Comparison of ENCODE assay signal across 7 mouse cellular contexts in genomic region chr11:102229331-102229953, GRCm38 (mm10). TPM values are rescaled to one million over a fixed set of nuclear protein-coding genes. Genes with fewer than 3 reads are reported as not detected.
A peak's percentile ranks its signal among the peaks of the same experiment; 100 is the strongest.
DNase-seq lines count a peak whose midpoint lies in the region; ATAC-seq and TF ChIP-seq lines count a peak whose summit lies in the region.

No protein-coding gene starts in this region.

- H3K9me3 ChIP-seq in lung, embryonic 14.5 days (ENCODE audit: low read depth, low read length), result no peaks in the 10 kb centered on the region
- H3K9me3 ChIP-seq in erythroblast, embryonic 14.5 days (ENCODE audit: control insufficient read depth, low read length), result no peaks in the 10 kb centered on the region
- H3K9me3 ChIP-seq in kidney, embryonic 15.5 days (replicated peaks), result no peaks in the 10 kb centered on the region
- H3K9me3 ChIP-seq in midbrain, embryonic 16.5 days (replicated peaks; ENCODE audit: control insufficient read depth, low read length, poor library complexity, severe bottlenecking), result no peaks in the 10 kb centered on the region

- H3K4me2 ChIP-seq in lung, embryonic 14.5 days, result peak overlapping the region; percentile 76
- peak overlapping the region; percentile 91 for H3K4me2 ChIP-seq in kidney, embryonic 15.5 days
- peak overlapping the region; percentile 61 for H3K4me2 ChIP-seq in midbrain, embryonic 16.5 days (ENCODE audit: low read length)

- TF ChIP-seq CTCF in lung, embryonic 14.5 days (IDR thresholded peaks at IDR 0.05; ENCODE audit: low read depth), result no peak
- TF ChIP-seq CTCF in Patski (IDR thresholded peaks at IDR 0.05), result no peak

- DNase-seq in lung, embryonic 14.5 days, result peak; percentile 34
- DNase-seq in lung, adult 18-20 months, result no peak
- no peak for DNase-seq in Patski (ENCODE audit: low read depth, low spot score)
- DNase-seq in spleen, postnatal 36 days (ENCODE audit: low spot score in 2 of 2), result no peak

- no peaks in the 10 kb centered on the region for H3K36me3 ChIP-seq in lung, embryonic 14.5 days (ENCODE audit: insufficient read depth)
- H3K36me3 ChIP-seq in erythroblast, embryonic 14.5 days (ENCODE audit: control insufficient read depth), result no peaks in the 10 kb centered on the region
- H3K36me3 ChIP-seq in kidney, embryonic 15.5 days, result no peaks in the 10 kb centered on the region
- peaks cover 2% of the 10 kb centered on the region; the same call in 1 of the 2 replicates for H3K36me3 ChIP-seq in midbrain, embryonic 16.5 days (ENCODE audit: control insufficient read depth, insufficient read depth, low read length)

- CTCF ChIA-PET in Patski (lab: Charles Lee), result interaction anchor here (0.8 to 2.0 kb wide), 5 partner anchors 12 to 73 kb away, joined by 3 to 4 read pairs (median 3); partner anchors contain the start of genes BC030867 and Tmem101

- H3K27ac ChIP-seq in lung, embryonic 14.5 days (ENCODE audit: low read depth), result peak overlapping the region; percentile 77
- H3K27ac ChIP-seq in kidney, embryonic 15.5 days, result peak overlapping the region; percentile 81
- peak overlapping the region; percentile 94 for H3K27ac ChIP-seq in midbrain, embryonic 16.5 days (ENCODE audit: low read length)

- peak; percentile 56 for ATAC-seq in lung, embryonic 14.5 days (ENCODE audit: insufficient read depth)
- peak; percentile 19 for ATAC-seq in Patski
- ATAC-seq in kidney, embryonic 15.5 days (replicated peaks; ENCODE audit: low FRiP score), result peak; percentile 26; the same call in 1 of the 2 replicates
- ATAC-seq in midbrain, embryonic 16.5 days, result peak; percentile 25; the same call in 1 of the 2 replicates

- WGBS in lung, embryonic 14.5 days, result under 1% methylated on average over 40 of the region's 47 CpGs
- WGBS in kidney, embryonic 15.5 days, result under 1% methylated on average over 46 of the region's 47 CpGs
- 0% methylated on average over 33 of the region's 47 CpGs for WGBS in midbrain, embryonic 16.5 days

- H3K4me1 ChIP-seq in lung, embryonic 14.5 days (ENCODE audit: insufficient read depth), result peaks cover 18% of the 10 kb centered on the region
- peaks cover 39% of the 10 kb centered on the region for H3K4me1 ChIP-seq in erythroblast, embryonic 14.5 days (ENCODE audit: control insufficient read depth)
- peaks cover 48% of the 10 kb centered on the region for H3K4me1 ChIP-seq in kidney, embryonic 15.5 days
- peaks cover 43% of the 10 kb centered on the region for H3K4me1 ChIP-seq in midbrain, embryonic 16.5 days (ENCODE audit: control insufficient read depth, insufficient read depth, low read length)

- in situ Hi-C loops in Patski (cut with MboI; ENCODE audit: low pct_unique_long_range_greater_than_20kb), result loop anchor here (5.0 kb wide), 1 partner anchor 37 kb away; no protein-coding TSS in a partner anchor

- peak overlapping the region; percentile 77 for H3K9ac ChIP-seq in lung, embryonic 14.5 days
- peak overlapping the region; percentile 69 for H3K9ac ChIP-seq in kidney, embryonic 15.5 days
- H3K9ac ChIP-seq in midbrain, embryonic 16.5 days (ENCODE audit: low read depth, low read length), result peak overlapping the region; percentile 92

- POLR2A ChIA-PET in Patski (lab: Charles Lee), result interaction anchor here (0.7 to 1.4 kb wide), 3 partner anchors 13 to 21 kb away, joined by 3 to 4 read pairs (median 4); no protein-coding TSS in a partner anchor

- no peaks in the 10 kb centered on the region for H3K27me3 ChIP-seq in lung, embryonic 14.5 days (ENCODE audit: insufficient read depth, low read length)
- peaks cover 4% of the 10 kb centered on the region for H3K27me3 ChIP-seq in Patski
- peaks cover 76% of the 10 kb centered on the region for H3K27me3 ChIP-seq in erythroblast, embryonic 14.5 days (ENCODE audit: control insufficient read depth)
- H3K27me3 ChIP-seq in kidney, embryonic 15.5 days, result no peaks in the 10 kb centered on the region
- H3K27me3 ChIP-seq in midbrain, embryonic 16.5 days (ENCODE audit: control insufficient read depth, insufficient read depth, low read depth, low read length), result no peaks in the 10 kb centered on the region

- peak overlapping the region; percentile 92 for H3K4me3 ChIP-seq in lung, embryonic 14.5 days (ENCODE audit: low read depth, low read length)
- H3K4me3 ChIP-seq in erythroblast, embryonic 14.5 days (replicated peaks), result peak overlapping the region; percentile 81
- peak overlapping the region; percentile 82 for H3K4me3 ChIP-seq in kidney, embryonic 15.5 days (replicated peaks)
- H3K4me3 ChIP-seq in midbrain, embryonic 16.5 days (ENCODE audit: low read depth, low read length), result peak overlapping the region; percentile 87

RNA-seq across cellular contexts. Expression of gene Hdac5, which starts 0.5 kb away (rescaled TPM):
- 41.1 and 42.7 TPM in 2 replicates for polyA plus RNA-seq in lung, embryonic 14.5 days (2014; fragmentation: Nextera tagmentation; extraction: Ambion mirVana)
- 63.8 TPM for polyA plus RNA-seq in Patski (2021)
- polyA plus RNA-seq in erythroblast, embryonic 14.5 days (2012), result 4.3 and 6.3 TPM in 2 replicates
- 47.4 and 48.4 TPM in 2 replicates for polyA plus RNA-seq in kidney, embryonic 15.5 days (2015; fragmentation: Nextera tagmentation; extraction: Ambion mirVana)
- 74.4 and 76.3 TPM in 2 replicates for polyA plus RNA-seq in midbrain, embryonic 16.5 days (2015; fragmentation: Nextera tagmentation; extraction: Ambion mirVana)

RNA-seq across cellular contexts. Expression of gene BC030867, which starts 19.2 kb away (rescaled TPM):
- 21.4 and 22.2 TPM in 2 replicates for polyA plus RNA-seq in lung, embryonic 14.5 days (2014; fragmentation: Nextera tagmentation; extraction: Ambion mirVana)
- polyA plus RNA-seq in Patski (2021), result 6.8 TPM
- polyA plus RNA-seq in erythroblast, embryonic 14.5 days (2012), result 0.50 and 1.6 TPM in 2 replicates
- polyA plus RNA-seq in kidney, embryonic 15.5 days (2015; fragmentation: Nextera tagmentation; extraction: Ambion mirVana), result 18.1 and 22.2 TPM in 2 replicates
- 1.6 and 1.8 TPM in 2 replicates for polyA plus RNA-seq in midbrain, embryonic 16.5 days (2015; fragmentation: Nextera tagmentation; extraction: Ambion mirVana)

RNA-seq across cellular contexts. Expression of gene Asb16, which starts 39.1 kb away (rescaled TPM):
- 0.08 TPM in 1 of 2 replicates, not detected in the other for polyA plus RNA-seq in lung, embryonic 14.5 days (2014; fragmentation: Nextera tagmentation; extraction: Ambion mirVana)
- polyA plus RNA-seq in Patski (2021), result 0.28 TPM
- 0.01 and 0.02 TPM in 2 replicates for polyA plus RNA-seq in erythroblast, embryonic 14.5 days (2012)
- polyA plus RNA-seq in kidney, embryonic 15.5 days (2015; fragmentation: Nextera tagmentation; extraction: Ambion mirVana), result 0.10 and 0.13 TPM in 2 replicates
- polyA plus RNA-seq in midbrain, embryonic 16.5 days (2015; fragmentation: Nextera tagmentation; extraction: Ambion mirVana), result 0.07 and 0.10 TPM in 2 replicates

RNA-seq across cellular contexts. Expression of gene G6pc3, which starts 40.0 kb away (rescaled TPM):
- 31.0 and 34.5 TPM in 2 replicates for polyA plus RNA-seq in lung, embryonic 14.5 days (2014; fragmentation: Nextera tagmentation; extraction: Ambion mirVana)
- 110 TPM for polyA plus RNA-seq in Patski (2021)
- 0.30 and 0.50 TPM in 2 replicates for polyA plus RNA-seq in erythroblast, embryonic 14.5 days (2012)
- polyA plus RNA-seq in kidney, embryonic 15.5 days (2015; fragmentation: Nextera tagmentation; extraction: Ambion mirVana), result 39.7 and 43.4 TPM in 2 replicates
- polyA plus RNA-seq in midbrain, embryonic 16.5 days (2015; fragmentation: Nextera tagmentation; extraction: Ambion mirVana), result 39.0 and 42.9 TPM in 2 replicates

RNA-seq across cellular contexts. Expression of gene Lsm12, which starts 44.3 kb away (rescaled TPM):
- 93.2 and 109 TPM in 2 replicates for polyA plus RNA-seq in lung, embryonic 14.5 days (2014; fragmentation: Nextera tagmentation; extraction: Ambion mirVana)
- 45.0 TPM for polyA plus RNA-seq in Patski (2021)
- 8.9 TPM in 2 replicates for polyA plus RNA-seq in erythroblast, embryonic 14.5 days (2012)
- polyA plus RNA-seq in kidney, embryonic 15.5 days (2015; fragmentation: Nextera tagmentation; extraction: Ambion mirVana), result 122 and 135 TPM in 2 replicates
- 87.8 and 95.3 TPM in 2 replicates for polyA plus RNA-seq in midbrain, embryonic 16.5 days (2015; fragmentation: Nextera tagmentation; extraction: Ambion mirVana)
